30 mouse cellular contexts compared by ENCODE assay signal in the genomic region with DNA sequence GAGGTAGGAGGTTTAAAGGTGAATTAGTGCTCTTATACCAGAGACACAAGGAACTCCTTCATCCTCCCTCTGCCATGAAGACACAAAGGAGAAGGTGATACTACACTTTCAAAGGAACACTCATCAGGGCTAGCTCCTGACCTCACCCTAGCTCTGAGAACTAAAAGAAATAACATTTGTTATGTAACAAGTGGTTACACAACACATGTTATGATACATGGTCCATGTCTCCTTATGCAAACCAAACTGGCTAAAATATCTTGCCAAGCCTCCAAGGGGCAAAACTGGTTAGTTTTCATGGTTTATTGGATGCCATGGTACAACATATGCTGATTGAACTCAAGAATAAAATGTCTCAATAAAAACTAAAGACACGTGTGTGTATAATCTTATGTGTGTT.
DNase-seq lines count a peak whose midpoint lies in the region; ATAC-seq lines count a peak whose summit lies in the region.
"Had no signal": no experiment of that assay in that cellular context is flagged by ENCODE, and none has a peak within 500 bp of the region (broad histone marks: within the 10 kb centered on the region; RNA-seq: fewer than 3 reads in every experiment).

No protein-coding gene starts in this region.

- 80% methylated on average over 1 of the region's 1 CpGs for WGBS in liver, embryonic 11.5 days

- no peaks in the 10 kb centered on the region for H3K27me3 ChIP-seq in liver, embryonic 11.5 days (replicated peaks; ENCODE audit: control insufficient read depth, insufficient read depth, low read length)
- H3K27me3 ChIP-seq: embryonic facial prominence, embryonic 13.5 days; forebrain, embryonic 13.5 days; heart, embryonic 12.5 days; heart, embryonic 15.5 days; hindbrain, embryonic 13.5 days; intestine, embryonic 15.5 days had no signal

- ATAC-seq in common myeloid progenitor, adult 5-6 weeks (replicated peaks; ENCODE audit: low read depth, poor library complexity, severe bottlenecking) = 0 out of 2 replicates have a peak, but pooled peaks have one; percentile 5
- ATAC-seq in liver, embryonic 11.5 days (replicated peaks; ENCODE audit: low FRiP score) = no peak
- ATAC-seq: CD4-positive, CD25-positive, alpha-beta regulatory T cell, adult 4 months; forebrain, embryonic 13.5 days; forebrain, embryonic 16.5 days; hindbrain, embryonic 16.5 days; intestine, embryonic 15.5 days had no signal

- H3K4me2 ChIP-seq in liver, embryonic 11.5 days = no peak overlapping the region
- H3K4me2 ChIP-seq: embryonic facial prominence, embryonic 13.5 days; forebrain, embryonic 13.5 days; heart, embryonic 12.5 days; heart, embryonic 15.5 days; hindbrain, embryonic 13.5 days; intestine, embryonic 15.5 days had no signal

- no peaks in the 10 kb centered on the region for H3K4me1 ChIP-seq in liver, embryonic 11.5 days (replicated peaks; ENCODE audit: control insufficient read depth, insufficient read depth, low read length)
- H3K4me1 ChIP-seq: embryonic facial prominence, embryonic 10.5 days; embryonic facial prominence, embryonic 13.5 days; forebrain, embryonic 10.5 days; forebrain, embryonic 13.5 days; heart, embryonic 12.5 days; heart, embryonic 15.5 days; hindbrain, embryonic 10.5 days; hindbrain, embryonic 13.5 days; intestine, embryonic 15.5 days had no signal

- no peak overlapping the region for H3K4me3 ChIP-seq in liver, embryonic 11.5 days (ENCODE audit: low read depth, low read length)
- H3K4me3 ChIP-seq: embryonic facial prominence, embryonic 10.5 days; embryonic facial prominence, embryonic 13.5 days; erythroblast, embryonic 14.5 days; forebrain, embryonic 10.5 days; forebrain, embryonic 13.5 days; gastrocnemius, adult 2 months; heart, embryonic 12.5 days; heart, embryonic 15.5 days; hindbrain, embryonic 10.5 days; hindbrain, embryonic 13.5 days; intestine, embryonic 15.5 days had no signal

- H3K9ac ChIP-seq in liver, embryonic 11.5 days (ENCODE audit: low read depth, low read length) = no peak overlapping the region
- H3K9ac ChIP-seq: embryonic facial prominence, embryonic 13.5 days; forebrain, embryonic 13.5 days; heart, embryonic 12.5 days; heart, embryonic 15.5 days; hindbrain, embryonic 13.5 days; intestine, embryonic 15.5 days had no signal

- H3K27ac ChIP-seq in liver, embryonic 11.5 days (ENCODE audit: low read depth, low read length) = no peak overlapping the region
- H3K27ac ChIP-seq: embryonic facial prominence, embryonic 10.5 days; embryonic facial prominence, embryonic 13.5 days; forebrain, embryonic 10.5 days; forebrain, embryonic 13.5 days; gastrocnemius, adult 2 months; heart, embryonic 15.5 days; hindbrain, embryonic 10.5 days; hindbrain, embryonic 13.5 days; intestine, embryonic 15.5 days had no signal

- H3K9me3 ChIP-seq in liver, embryonic 11.5 days (ENCODE audit: control insufficient read depth, low read length) = no peaks in the 10 kb centered on the region
- H3K9me3 ChIP-seq: embryonic facial prominence, embryonic 10.5 days; embryonic facial prominence, embryonic 13.5 days; forebrain, embryonic 10.5 days; forebrain, embryonic 13.5 days; heart, embryonic 12.5 days; heart, embryonic 15.5 days; hindbrain, embryonic 10.5 days; hindbrain, embryonic 13.5 days; intestine, embryonic 15.5 days had no signal

- H3K36me3 ChIP-seq in liver, embryonic 11.5 days (ENCODE audit: control insufficient read depth, insufficient read depth, low read length) = no peaks in the 10 kb centered on the region
- H3K36me3 ChIP-seq: embryonic facial prominence, embryonic 10.5 days; embryonic facial prominence, embryonic 13.5 days; forebrain, embryonic 10.5 days; heart, embryonic 12.5 days; heart, embryonic 15.5 days; hindbrain, embryonic 10.5 days; hindbrain, embryonic 13.5 days; intestine, embryonic 15.5 days had no signal

- DNase-seq in cerebellum, adult 8-10 months = peak; percentile 5
- no peak for DNase-seq in cerebellum, adult 11-12 months
- peak; percentile 8 for DNase-seq in 416B (ENCODE audit: low read depth)
- DNase-seq in gastrocnemius, adult 18-20 months (ENCODE audit: low spot score) = no peak
- no peak for DNase-seq in liver, embryonic 11.5 days (ENCODE audit: low spot score)
- DNase-seq: adrenal gland, adult 2 months; adrenal gland, postnatal 14 days; cerebellum, postnatal 25 days; embryo, embryonic 11 days; gastrocnemius, adult 2 months; gastrocnemius, postnatal 14 days; heart, adult 18-20 months; heart, postnatal 10 days; heart, postnatal 36 days; kidney, adult 11 months; kidney, adult 8-10 months had no signal

Comparison
In these comparisons a context has a peak if more than half of its experiments do, and no peak if none do; other contexts are left out.
1. DNase-seq: peak in cerebellum, adult 8-10 months (single experiment) and 416B (single experiment); none in cerebellum, adult 11-12 months (single experiment), gastrocnemius, adult 18-20 months (single experiment) and liver, embryonic 11.5 days (single experiment).